ENCODE assay signal across 15 mouse cellular contexts in the genomic region with DNA sequence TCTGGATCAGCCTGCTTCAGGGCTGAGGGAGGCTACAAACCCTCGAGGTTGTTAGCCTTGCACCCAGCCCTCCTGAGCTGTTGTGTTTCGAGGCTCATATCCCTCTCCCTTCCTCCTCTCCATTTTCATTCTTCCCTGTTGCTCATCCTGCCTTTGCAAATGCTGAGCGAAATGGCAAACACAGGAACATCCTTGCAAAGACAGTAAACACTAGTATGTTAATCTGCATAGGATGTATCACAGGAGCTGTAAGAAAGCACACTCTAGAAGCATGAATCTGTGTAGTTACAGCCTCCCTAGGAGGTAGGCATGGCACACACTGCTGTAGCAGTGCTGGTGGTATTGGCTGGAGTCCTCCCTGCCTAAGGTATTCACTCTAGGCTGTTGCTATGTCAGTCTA.
"Had no signal": no experiment of that assay in that cellular context is flagged by ENCODE, and none has a peak within 500 bp of the region (broad histone marks: within the 10 kb centered on the region; RNA-seq: fewer than 3 reads in every experiment).

No protein-coding gene starts in this region.

- H3K9me3 ChIP-seq: kidney, embryonic 15.5 days; limb, embryonic 12.5 days; limb, embryonic 15.5 days; stomach, embryonic 15.5 days had no signal

- H3K9ac ChIP-seq: kidney, embryonic 15.5 days; limb, embryonic 12.5 days; limb, embryonic 15.5 days; liver, embryonic 14.5 days; liver, postnatal 0 days; lung, embryonic 14.5 days; stomach, embryonic 15.5 days had no signal

- ATAC-seq: liver, postnatal 0 days; lung, postnatal 0 days had no signal

- H3K4me1 ChIP-seq: kidney, embryonic 15.5 days; limb, embryonic 12.5 days; limb, embryonic 15.5 days; stomach, embryonic 15.5 days had no signal

- H3K27ac ChIP-seq: kidney, embryonic 15.5 days; limb, embryonic 12.5 days; limb, embryonic 15.5 days; liver, embryonic 14.5 days; macrophage; stomach, embryonic 15.5 days had no signal

- H3K4me2 ChIP-seq: kidney, embryonic 15.5 days; limb, embryonic 12.5 days; limb, embryonic 15.5 days; liver, embryonic 11.5 days; lung, embryonic 14.5 days; stomach, embryonic 15.5 days had no signal

- H3K27me3 ChIP-seq: kidney, embryonic 15.5 days; limb, embryonic 12.5 days; limb, embryonic 15.5 days; stomach, embryonic 15.5 days had no signal

- DNase-seq: liver, postnatal 0 days; lung, embryonic 14.5 days; midbrain, embryonic 14.5 days; spleen, adult 18-20 months; thymus, adult 2 months; thymus, postnatal 14 days; thymus, postnatal 4 days had no signal

- H3K36me3 ChIP-seq: kidney, embryonic 15.5 days; limb, embryonic 12.5 days; limb, embryonic 15.5 days; stomach, embryonic 15.5 days had no signal

- H3K4me3 ChIP-seq: kidney, embryonic 15.5 days; limb, embryonic 12.5 days; limb, embryonic 15.5 days; stomach, embryonic 15.5 days had no signal
